Mouse (Mus musculus) kidney, embryonic 16.5 days (tissue): ENCODE measurements around the gene Ccl5. TPM values are rescaled to one million over a fixed set of nuclear protein-coding genes. Genes with fewer than 3 reads are reported as not detected.

Source experiments
- ATAC-seq: fragments of 200-750 bp; cut with Nextera tagmentation; 2 replicates; pipeline ENCODE4 v1.8.0; 2017; ENCODE audit warnings: moderate TSS enrichment; ENCODE audit not compliant: low FRiP score, low TSS enrichment
- H3K27ac ChIP-seq: fragments of 300-500 bp; sonication (generic); 2 replicates; pipeline ENCODE4 v1.5.1; 2014; ENCODE audit warnings: low read length
- H3K27me3 ChIP-seq: fragments of 300-500 bp; sonication (generic); 2 replicates; pipeline ENCODE4 v1.6.1; 2014; ENCODE audit warnings: low read length, control low read depth, mixed read lengths; ENCODE audit not compliant: insufficient read depth
- H3K36me3 ChIP-seq: fragments of 300-500 bp; sonication (generic); 2 replicates; pipeline ENCODE4 v1.6.1; 2014; ENCODE audit warnings: low read length, control low read depth, mixed read lengths; ENCODE audit not compliant: insufficient read depth
- H3K4me1 ChIP-seq: fragments of 300-500 bp; sonication (generic); 2 replicates; pipeline ENCODE4 v1.6.1; 2014; ENCODE audit warnings: low read length, control low read depth, mixed read lengths; ENCODE audit not compliant: insufficient read depth
- H3K4me2 ChIP-seq: fragments of 300-500 bp; sonication (generic); replicated peaks from 2 replicates; pipeline ENCODE4 v1.6.1; 2014; ENCODE audit warnings: low read depth, low read length
- H3K4me3 ChIP-seq: fragments of 300-500 bp; sonication (generic); 2 replicates; pipeline ENCODE4 v1.5.1; 2014; ENCODE audit warnings: mild to moderate bottlenecking, low read length
- H3K9ac ChIP-seq: fragments of 300-500 bp; sonication (generic); replicated peaks from 2 replicates; pipeline ENCODE4 v1.6.1; 2014; ENCODE audit warnings: low read length
- H3K9me3 ChIP-seq: fragments of 300-500 bp; sonication (generic); 2 replicates; pipeline ENCODE4 v1.6.1; 2016; ENCODE audit warnings: low read length, control low read depth
- WGBS: fragments of 180-500 bp; shearing (Covaris S2); extraction: QIAGEN DNeasy Blood & Tissue Kit; methylation state at CpG from one replicate; pipeline ENCODE4 v1.1.7; 2014; 5-methylcytosine and 5-hydroxymethylcytosine counted together
- polyA plus RNA-seq: library from polyadenylated mRNA; unstranded; fragments of >200 nt; fragmentation: Nextera tagmentation; extraction: Ambion mirVana; gene quantifications from 2 replicates; pipeline ENCODE4 v1.2.1, GENCODE M21; 2015

Ccl5 gene
- polyA plus RNA-seq, 1 experiment from 2014 or later, result 0.52 TPM

DNA sequence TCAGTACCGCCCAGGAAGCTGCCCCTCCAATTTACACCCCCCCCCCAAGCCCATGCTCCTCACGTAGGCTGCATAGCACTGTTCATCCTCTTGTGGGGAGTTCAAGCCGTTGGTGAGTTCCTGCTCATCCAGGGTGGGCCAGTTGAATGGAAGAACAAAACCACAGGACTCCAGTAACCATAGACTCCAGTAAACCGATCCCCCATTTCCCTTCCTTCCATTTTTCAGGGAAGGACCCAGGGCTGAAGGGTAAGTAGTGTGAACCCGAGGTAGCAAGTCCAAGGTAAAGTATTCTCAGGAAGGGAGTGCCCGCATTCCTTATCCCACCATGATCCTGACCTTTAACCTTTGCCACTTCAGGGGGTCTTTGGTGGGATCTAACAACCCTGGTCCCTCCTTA lies 11.9 kb downstream of the Ccl5 start:
- no peaks in the 10 kb centered on the region for H3K4me1 ChIP-seq
- H3K9me3 ChIP-seq, result no peaks in the 10 kb centered on the region
- H3K4me3 ChIP-seq, result no peak overlapping the region
- no peak overlapping the region for H3K27ac ChIP-seq
- no peaks in the 10 kb centered on the region for H3K36me3 ChIP-seq
- H3K9ac ChIP-seq, result no peak overlapping the region
- 71% methylated on average over 6 of the region's 6 CpGs for WGBS
- ATAC-seq, result no peak
- no peaks in the 10 kb centered on the region for H3K27me3 ChIP-seq
- H3K4me2 ChIP-seq, result no peak overlapping the region

DNA sequence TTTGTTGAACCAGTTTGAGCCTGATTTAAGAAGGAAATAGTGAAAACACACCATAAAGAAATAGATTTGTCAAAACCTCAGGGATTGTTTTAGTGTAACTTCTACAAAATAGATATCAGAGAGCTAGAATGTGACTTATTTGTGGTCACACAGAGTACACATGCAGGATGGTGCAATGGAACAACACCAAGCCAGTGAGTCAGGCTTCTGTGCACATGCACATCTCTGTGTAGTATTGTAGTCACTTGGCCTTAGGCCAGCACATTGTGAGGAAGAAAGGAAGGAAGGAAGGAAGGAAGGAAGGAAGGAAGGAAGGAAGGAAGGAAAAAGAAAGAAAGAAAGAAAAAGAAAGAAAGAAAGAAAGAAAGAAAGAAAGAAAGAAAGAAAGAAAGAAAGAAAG lies 13.2 kb downstream of the Ccl5 start:
- Histone ChIP-seq H3K4me1 (no peaks in the 10 kb centered on the region), H3K9ac (no peak overlapping the region), H3K27ac (no peak overlapping the region), H3K27me3 (no peaks in the 10 kb centered on the region), H3K9me3 (no peaks in the 10 kb centered on the region), H3K4me2 (no peak overlapping the region), H3K4me3 (no peak overlapping the region), H3K36me3 (no peaks in the 10 kb centered on the region)
- no peak for ATAC-seq

DNA sequence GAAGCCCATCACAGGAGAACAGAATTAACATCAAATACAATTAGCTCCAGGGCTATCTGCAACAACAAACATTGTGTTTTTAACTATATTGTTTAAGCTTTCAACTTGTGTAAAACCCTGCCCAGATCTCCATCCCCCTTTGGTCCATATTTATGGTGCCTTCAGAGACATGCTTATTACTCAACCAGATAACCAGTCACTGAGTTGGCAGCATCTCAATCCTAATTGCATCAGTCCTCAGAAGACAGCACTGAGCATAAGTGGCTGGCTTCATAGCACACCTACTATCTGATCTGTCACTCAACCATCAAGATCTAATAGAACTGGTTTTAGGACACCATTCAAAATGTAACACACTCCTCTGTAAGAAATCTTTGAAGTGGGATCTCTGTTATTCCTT lies 20.8 kb downstream of the Ccl5 start:
- H3K27me3 ChIP-seq, result no peaks in the 10 kb centered on the region
- H3K4me2 ChIP-seq, result no peak overlapping the region
- peaks cover 14% of the 10 kb centered on the region for H3K36me3 ChIP-seq
- H3K4me3 ChIP-seq, result no peak overlapping the region
- H3K9me3 ChIP-seq, result no peaks in the 10 kb centered on the region
- ATAC-seq, result no peak
- H3K4me1 ChIP-seq, result no peaks in the 10 kb centered on the region
- H3K27ac ChIP-seq, result no peak overlapping the region
- no peak overlapping the region for H3K9ac ChIP-seq

DNA sequence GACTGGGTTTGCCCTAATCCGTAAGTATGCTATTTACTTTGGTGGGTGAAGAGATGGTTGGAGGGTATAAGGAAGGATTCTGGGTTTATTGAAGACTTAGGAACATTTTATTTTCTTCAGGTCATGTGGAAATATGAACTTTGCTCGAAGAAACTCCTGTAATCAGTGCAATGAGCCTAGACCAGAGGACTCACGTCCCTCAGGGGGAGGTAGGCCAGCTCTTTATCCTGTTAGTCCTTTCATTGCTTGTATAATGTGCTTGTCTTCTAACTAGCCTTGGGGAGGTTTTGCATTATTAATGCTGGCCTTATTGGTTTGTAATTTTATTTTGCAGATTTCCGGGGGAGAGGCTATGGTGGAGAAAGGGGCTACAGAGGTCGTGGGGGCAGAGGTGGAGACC lies 26.0 kb downstream of the Ccl5 start:
- Histone ChIP-seq H3K9me3 (no peaks in the 10 kb centered on the region), H3K36me3 (peaks cover 45% of the 10 kb centered on the region), H3K9ac (no peak overlapping the region), H3K4me2 (no peak overlapping the region), H3K27me3 (no peaks in the 10 kb centered on the region), H3K27ac (no peak overlapping the region), H3K4me3 (no peak overlapping the region), H3K4me1 (no peaks in the 10 kb centered on the region)
- no peak for ATAC-seq
- WGBS, result 91% methylated on average over 5 of the region's 5 CpGs

DNA sequence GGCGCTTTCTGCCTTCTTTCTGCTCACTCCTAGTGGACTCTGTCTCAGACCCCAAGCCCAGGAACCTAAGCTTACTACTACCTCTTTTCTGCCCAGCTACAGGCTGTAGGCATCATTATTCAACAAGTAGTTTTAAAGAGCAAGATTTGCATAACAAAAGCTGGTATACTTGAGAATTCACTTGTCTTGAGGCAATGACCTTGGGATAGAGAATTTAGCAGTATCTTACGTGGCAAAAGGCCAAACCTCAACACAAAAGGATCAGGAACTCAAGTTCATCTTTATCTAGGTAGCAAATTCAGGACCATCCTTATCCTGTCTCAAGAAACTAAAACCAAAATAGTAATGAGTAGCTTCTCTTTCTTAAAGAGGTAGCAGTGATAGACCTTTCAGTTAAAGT lies 34.7 kb downstream of the Ccl5 start:
- Histone ChIP-seq H3K9ac (no peak overlapping the region), H3K27ac (no peak overlapping the region), H3K4me2 (no peak overlapping the region), H3K4me3 (no peak overlapping the region), H3K4me1 (no peaks in the 10 kb centered on the region), H3K9me3 (no peaks in the 10 kb centered on the region), H3K36me3 (peaks cover 3% of the 10 kb centered on the region; the same call in 1 of the 2 replicates), H3K27me3 (no peaks in the 10 kb centered on the region)
- 95% methylated on average over 2 of the region's 2 CpGs for WGBS
- ATAC-seq, result no peak

DNA sequence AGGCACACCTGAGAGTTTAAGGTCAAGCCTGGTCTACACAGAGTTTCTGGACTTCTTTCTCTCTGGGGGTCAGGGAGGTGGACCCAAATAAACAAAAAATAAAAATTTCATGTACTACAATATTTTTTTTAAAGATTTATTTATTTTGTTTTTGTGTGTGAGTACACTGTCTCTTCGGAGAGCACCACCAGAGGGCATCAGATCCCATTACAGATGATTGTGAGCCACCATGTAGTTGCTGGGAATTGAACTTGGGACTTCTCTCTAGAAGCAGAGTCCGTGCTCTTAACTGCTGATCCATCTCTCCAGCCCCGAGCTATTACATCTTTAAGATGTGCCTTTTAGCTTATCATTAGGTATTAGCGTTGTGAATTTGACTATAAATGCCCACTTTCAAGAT lies 38.8 kb downstream of the Ccl5 start:
- H3K27me3 ChIP-seq, result no peaks in the 10 kb centered on the region

More for the DNA sequence above, 38.8 kb downstream of the Ccl5 start:
- Histone ChIP-seq H3K36me3 (peaks cover 8% of the 10 kb centered on the region), H3K4me1 (no peaks in the 10 kb centered on the region), H3K4me2 (no peak overlapping the region), H3K4me3 (no peak overlapping the region), H3K9ac (no peak overlapping the region), H3K27ac (no peak overlapping the region), H3K9me3 (no peaks in the 10 kb centered on the region)
- ATAC-seq, result no peak
- 83% methylated on average over 4 of the region's 4 CpGs for WGBS

Other genes with a start within 250 kb of the Ccl5 start
- 0.25 and 0.42 TPM in 2 replicates for gene Slfn14, start 243.8 kb downstream of the Ccl5 start, polyA plus RNA-seq
- 64.2 and 70.8 TPM in 2 replicates for gene Ap2b1, start 231.5 kb downstream of the Ccl5 start, polyA plus RNA-seq
- gene Pex12, start 227.9 kb downstream of the Ccl5 start, polyA plus RNA-seq, result 14.0 and 15.2 TPM in 2 replicates
- gene Rasl10b, start 121.4 kb downstream of the Ccl5 start, polyA plus RNA-seq, result 0.39 and 0.57 TPM in 2 replicates
- gene Gas2l2, start 101.1 kb downstream of the Ccl5 start, polyA plus RNA-seq, result not detected in 2 replicates
- gene 1700020L24Rik, start 92.8 kb downstream of the Ccl5 start, polyA plus RNA-seq, result not detected in 2 replicates
- 1.7 and 1.8 TPM in 2 replicates for gene Mmp28, start 67.4 kb downstream of the Ccl5 start, polyA plus RNA-seq
- 8.3 and 14.6 TPM in 2 replicates for gene Taf15, start 57.4 kb downstream of the Ccl5 start, polyA plus RNA-seq
- gene Heatr9, start 8.3 kb downstream of the Ccl5 start, polyA plus RNA-seq, result 0.07 TPM in 1 of 2 replicates, not detected in the other
- gene Ccl9, start 48.1 kb upstream of the Ccl5 start, polyA plus RNA-seq, result 2.2 and 3.5 TPM in 2 replicates
- gene Ccl6, start 62.6 kb upstream of the Ccl5 start, polyA plus RNA-seq, result 5.3 and 5.4 TPM in 2 replicates
- not detected in 2 replicates for gene Rpl9-ps1, start 115.1 kb upstream of the Ccl5 start, polyA plus RNA-seq
- gene Ccl3, start 118.8 kb upstream of the Ccl5 start, polyA plus RNA-seq, result 0.48 and 0.50 TPM in 2 replicates
- 0.60 and 0.85 TPM in 2 replicates for gene Ccl4, start 132.1 kb upstream of the Ccl5 start, polyA plus RNA-seq
- gene Wfdc17, start 173.5 kb upstream of the Ccl5 start, polyA plus RNA-seq, result 0.86 and 1.5 TPM in 2 replicates
- gene Wfdc18, start 178.5 kb upstream of the Ccl5 start, polyA plus RNA-seq, result not detected in 2 replicates
- 0.71 TPM in 1 of 2 replicates, not detected in the other for gene Wfdc21, start 216.4 kb upstream of the Ccl5 start, polyA plus RNA-seq
- 23.6 and 27.2 TPM in 2 replicates for gene Heatr6, start 223.2 kb upstream of the Ccl5 start, polyA plus RNA-seq